Mouse (Mus musculus) liver, embryonic 15.5 days (tissue): ENCODE results near the gene E130114P18Rik. TPM values are rescaled to one million over a fixed set of nuclear protein-coding genes. Genes with fewer than 3 reads are reported as not detected.
A peak's percentile ranks its signal among the peaks of the same experiment; 100 is the strongest.

Experiments used
- ATAC-seq: fragments of 200-750 bp; cut with Nextera tagmentation; 2 replicates; pipeline ENCODE4 v1.8.0; 2017; ENCODE audit warnings: moderate number of reproducible peaks, mild to moderate bottlenecking, moderate library complexity; ENCODE audit not compliant: insufficient read depth
- H3K27ac ChIP-seq: fragments of 300-500 bp; sonication (generic); replicated peaks from 2 replicates; pipeline ENCODE4 v1.5.1; 2015; ENCODE audit warnings: mild to moderate bottlenecking, inconsistent platforms
- H3K27me3 ChIP-seq: fragments of 300-500 bp; sonication (generic); 2 replicates; pipeline ENCODE4 v1.6.1; 2015; ENCODE audit warnings: mild to moderate bottlenecking, inconsistent platforms
- H3K36me3 ChIP-seq: fragments of 300-500 bp; sonication (generic); replicated peaks from 2 replicates; pipeline ENCODE4 v1.6.1; 2015; ENCODE audit warnings: moderate library complexity, mild to moderate bottlenecking, inconsistent platforms
- H3K4me1 ChIP-seq: fragments of 300-500 bp; sonication (generic); replicated peaks from 2 replicates; pipeline ENCODE4 v1.6.1; 2015; ENCODE audit warnings: inconsistent platforms
- H3K4me2 ChIP-seq: fragments of 300-500 bp; sonication (generic); 2 replicates; pipeline ENCODE4 v1.6.1; 2015; ENCODE audit warnings: moderate library complexity, mild to moderate bottlenecking, inconsistent platforms
- H3K4me3 ChIP-seq: fragments of 300-500 bp; sonication (generic); replicated peaks from 2 replicates; pipeline ENCODE4 v1.5.1; 2015; ENCODE audit warnings: mild to moderate bottlenecking, inconsistent platforms
- H3K9ac ChIP-seq: fragments of 300-500 bp; sonication (generic); 2 replicates; pipeline ENCODE4 v1.6.1; 2015; ENCODE audit warnings: moderate library complexity, mild to moderate bottlenecking, inconsistent platforms
- H3K9me3 ChIP-seq: fragments of 300-500 bp; sonication (generic); replicated peaks from 2 replicates; pipeline ENCODE4 v1.6.1; 2016; ENCODE audit warnings: inconsistent platforms
- WGBS: fragments of 180-500 bp; shearing (Covaris S2); methylation state at CpG from one replicate; pipeline ENCODE4 v1.1.7; 2015; ENCODE audit warnings: mixed read lengths; ENCODE audit not compliant: insufficient replicate concordance; 5-methylcytosine and 5-hydroxymethylcytosine counted together
- polyA plus RNA-seq: library from polyadenylated mRNA; unstranded; fragments of >200 nt; fragmentation: Nextera tagmentation; extraction: Ambion mirVana; gene quantifications from 2 replicates; pipeline ENCODE4 v1.2.1, GENCODE M21; 2015

The E130114P18Rik gene
- polyA plus RNA-seq, 1 experiment from 2014 or later, result 0.10 TPM

DNA sequence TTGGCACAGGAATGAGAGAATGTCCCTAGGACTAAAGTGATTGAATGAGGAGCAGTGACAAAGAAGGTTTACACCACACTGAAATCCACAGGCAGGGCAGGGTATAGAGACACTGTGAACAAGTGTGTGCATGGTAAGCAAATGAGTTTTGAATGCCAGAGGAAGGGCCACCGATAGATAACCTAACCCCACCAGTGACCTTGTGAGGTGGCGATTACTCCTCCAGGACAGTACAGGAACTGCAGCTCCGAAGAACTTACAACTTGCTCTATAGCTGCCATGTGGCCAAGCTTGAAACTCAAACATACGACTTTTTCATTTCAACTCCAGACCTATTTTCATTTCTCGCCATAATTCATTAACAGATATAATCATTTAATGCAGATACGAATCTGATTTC lies 114.0 kb downstream of the E130114P18Rik start:
- Histone ChIP-seq H3K9ac (no peak overlapping the region), H3K27me3 (no peaks in the 10 kb centered on the region), H3K36me3 (no peaks in the 10 kb centered on the region), H3K4me1 (no peaks in the 10 kb centered on the region), H3K9me3 (no peaks in the 10 kb centered on the region), H3K4me3 (no peak overlapping the region), H3K27ac (no peak overlapping the region), H3K4me2 (no peak overlapping the region)
- WGBS, result 61% methylated on average over 6 of the region's 6 CpGs
- ATAC-seq, result no peak

DNA sequence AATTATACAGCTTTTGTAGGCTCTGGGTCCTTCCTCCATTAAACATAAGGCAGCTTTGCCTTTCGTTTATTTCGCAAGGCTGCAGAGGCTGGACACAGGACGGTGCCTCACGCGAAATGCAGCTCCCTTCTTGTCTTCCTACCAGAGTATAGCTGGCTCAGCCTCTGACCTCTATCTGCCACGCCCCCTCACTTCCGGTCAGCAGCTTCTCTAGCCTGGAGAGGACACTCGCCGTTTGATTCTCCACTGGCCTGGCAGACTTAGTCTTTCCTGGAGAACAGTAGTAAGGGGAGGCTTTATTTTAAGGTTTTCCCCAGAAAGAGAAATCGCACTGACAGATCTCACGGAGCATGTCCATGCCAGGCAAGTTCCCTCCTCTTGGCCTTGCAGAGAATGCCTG lies 115.0 kb downstream of the E130114P18Rik start:
- H3K27ac ChIP-seq, result no peak overlapping the region
- no peaks in the 10 kb centered on the region for H3K27me3 ChIP-seq
- no peaks in the 10 kb centered on the region for H3K4me1 ChIP-seq
- no peak overlapping the region for H3K9ac ChIP-seq
- no peaks in the 10 kb centered on the region for H3K36me3 ChIP-seq
- H3K4me2 ChIP-seq, result no peak overlapping the region
- H3K9me3 ChIP-seq, result no peaks in the 10 kb centered on the region
- no peak overlapping the region for H3K4me3 ChIP-seq
- 50% methylated on average over 11 of the region's 11 CpGs for WGBS
- ATAC-seq, result no peak

DNA sequence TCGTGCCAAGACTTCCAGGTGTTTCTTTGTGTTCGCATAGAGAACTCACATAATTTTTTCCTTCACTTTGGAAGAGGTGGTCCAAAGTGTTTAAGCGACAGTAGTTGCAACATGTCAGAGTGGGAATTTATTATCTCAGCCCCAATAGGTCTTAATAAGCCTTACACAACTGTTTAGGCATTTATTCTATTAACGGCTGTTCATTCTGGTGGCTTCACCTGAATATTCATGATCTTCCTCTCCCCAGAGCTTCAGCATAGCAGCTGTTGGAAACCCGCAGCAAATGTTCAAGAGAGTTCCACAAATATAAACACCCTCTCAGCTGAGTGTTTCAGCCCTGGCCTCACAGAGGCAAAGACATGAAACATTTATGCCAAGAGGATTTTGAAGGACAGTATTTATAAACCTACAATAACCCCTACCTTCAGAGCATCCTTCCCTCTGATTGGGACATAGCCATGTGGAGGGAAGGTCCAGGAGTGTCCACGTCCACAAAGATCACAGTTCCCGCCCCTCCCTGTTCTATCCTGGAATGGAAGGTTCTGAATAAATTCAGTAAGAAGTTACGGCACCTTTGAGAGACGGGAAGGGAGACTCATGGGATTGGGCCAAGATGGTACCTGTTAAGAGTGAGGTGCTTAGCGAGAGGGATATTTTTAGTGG lies 116.1 kb downstream of the E130114P18Rik start:
- no peaks in the 10 kb centered on the region for H3K36me3 ChIP-seq
- no peak overlapping the region for H3K4me2 ChIP-seq
- no peaks in the 10 kb centered on the region for H3K9me3 ChIP-seq
- ATAC-seq, result no peak
- H3K27me3 ChIP-seq, result no peaks in the 10 kb centered on the region
- no peaks in the 10 kb centered on the region for H3K4me1 ChIP-seq
- no peak overlapping the region for H3K27ac ChIP-seq
- 70% methylated on average over 10 of the region's 10 CpGs for WGBS
- H3K4me3 ChIP-seq, result no peak overlapping the region
- H3K9ac ChIP-seq, result no peak overlapping the region

DNA sequence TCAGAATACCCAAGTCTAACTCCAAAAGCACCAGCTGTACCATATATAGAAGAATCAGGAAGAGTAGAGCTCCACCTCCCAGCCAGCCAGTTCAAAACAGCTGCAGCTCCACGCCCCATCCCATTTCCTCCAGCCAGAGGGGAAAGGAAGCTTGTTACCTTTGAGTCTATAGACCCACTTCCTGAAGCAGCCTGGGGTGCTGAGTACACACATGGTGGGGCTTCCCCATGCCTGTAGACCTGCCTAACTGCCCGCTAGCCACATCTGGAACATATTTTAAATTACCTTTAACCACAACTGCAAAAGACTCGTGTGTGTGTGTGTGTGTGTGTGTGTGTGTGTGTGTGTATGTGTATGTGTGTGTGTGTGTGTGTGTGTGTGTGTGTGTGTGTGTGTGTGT lies 120.3 kb downstream of the E130114P18Rik start:
- no peak overlapping the region for H3K9ac ChIP-seq
- no peak overlapping the region for H3K4me2 ChIP-seq
- no peaks in the 10 kb centered on the region for H3K9me3 ChIP-seq
- WGBS, result 24% methylated on average over 3 of the region's 3 CpGs
- no peak overlapping the region for H3K27ac ChIP-seq
- H3K27me3 ChIP-seq, result no peaks in the 10 kb centered on the region
- no peaks in the 10 kb centered on the region for H3K36me3 ChIP-seq
- ATAC-seq, result no peak
- H3K4me1 ChIP-seq, result no peaks in the 10 kb centered on the region
- H3K4me3 ChIP-seq, result no peak overlapping the region

DNA sequence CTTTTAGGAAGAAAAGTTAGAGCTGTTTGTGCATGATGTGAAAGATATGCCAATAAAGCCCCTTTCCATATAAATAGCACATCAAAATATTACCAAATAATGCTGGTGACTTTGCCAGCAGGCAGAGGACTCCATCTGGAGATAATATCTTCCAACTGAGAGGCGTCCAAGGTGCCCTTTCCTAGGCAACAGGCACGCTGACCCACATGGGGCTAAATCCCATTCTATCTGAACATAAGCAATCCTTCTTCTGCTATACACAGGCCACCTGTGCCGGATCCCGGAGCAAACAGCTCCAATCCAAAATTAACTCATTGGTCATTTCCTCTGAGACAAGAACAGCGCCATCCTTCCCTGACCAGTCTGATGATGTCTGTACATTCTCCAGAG lies 128.3 kb downstream of the E130114P18Rik start:
- H3K4me2 ChIP-seq, result no peak overlapping the region
- no peak overlapping the region for H3K27ac ChIP-seq
- H3K36me3 ChIP-seq, result no peaks in the 10 kb centered on the region
- 63% methylated on average over 5 of the region's 5 CpGs for WGBS
- no peaks in the 10 kb centered on the region for H3K4me1 ChIP-seq
- no peak overlapping the region for H3K4me3 ChIP-seq
- no peaks in the 10 kb centered on the region for H3K9me3 ChIP-seq
- H3K27me3 ChIP-seq, result no peaks in the 10 kb centered on the region
- H3K9ac ChIP-seq, result no peak overlapping the region
- ATAC-seq, result no peak

DNA sequence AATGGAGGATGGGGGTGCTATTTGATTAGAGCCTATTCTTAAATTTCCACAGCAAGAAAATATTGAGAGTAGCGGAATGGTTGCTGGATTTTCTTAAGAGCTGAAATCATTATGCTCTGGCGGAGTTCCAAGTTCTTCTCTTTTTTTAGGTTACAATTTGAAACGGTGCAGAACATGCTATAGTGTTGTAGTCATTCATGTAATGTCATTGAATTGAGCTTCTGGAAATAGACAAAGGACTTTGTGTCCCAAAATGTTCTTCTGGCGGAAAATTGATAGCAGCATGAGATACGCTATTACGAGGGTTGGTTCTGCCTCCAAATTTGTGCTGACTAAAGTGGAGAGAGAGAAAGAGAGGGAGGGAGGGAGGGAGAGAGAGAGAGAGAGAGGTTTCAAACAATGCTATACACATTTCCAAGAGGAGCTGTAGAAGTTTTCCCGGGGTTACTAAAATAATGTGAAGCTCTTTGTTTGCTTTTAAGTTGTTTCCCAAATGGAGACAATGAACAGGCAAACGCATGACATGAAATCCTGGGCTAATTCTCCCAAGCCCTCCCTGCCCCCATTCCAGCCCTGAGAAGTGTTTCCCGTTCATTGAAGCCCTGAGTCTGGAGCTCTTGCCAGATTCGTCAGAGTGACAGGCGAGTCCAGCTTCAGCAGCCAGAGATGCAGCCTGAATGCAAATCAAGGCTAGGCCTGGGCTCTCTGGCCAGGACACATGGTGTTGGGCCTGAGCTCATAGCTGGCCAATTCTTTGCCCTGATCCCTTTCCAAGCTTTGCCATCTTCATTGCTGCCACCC lies 128.9 kb downstream of the E130114P18Rik start:
- no peaks in the 10 kb centered on the region for H3K9me3 ChIP-seq
- no peak overlapping the region for H3K4me2 ChIP-seq
- no peaks in the 10 kb centered on the region for H3K36me3 ChIP-seq
- H3K27ac ChIP-seq, result no peak overlapping the region
- no peak for ATAC-seq
- no peak overlapping the region for H3K4me3 ChIP-seq
- H3K4me1 ChIP-seq, result no peaks in the 10 kb centered on the region
- 49% methylated on average over 11 of the region's 11 CpGs for WGBS
- H3K9ac ChIP-seq, result no peak overlapping the region
- H3K27me3 ChIP-seq, result no peaks in the 10 kb centered on the region

DNA sequence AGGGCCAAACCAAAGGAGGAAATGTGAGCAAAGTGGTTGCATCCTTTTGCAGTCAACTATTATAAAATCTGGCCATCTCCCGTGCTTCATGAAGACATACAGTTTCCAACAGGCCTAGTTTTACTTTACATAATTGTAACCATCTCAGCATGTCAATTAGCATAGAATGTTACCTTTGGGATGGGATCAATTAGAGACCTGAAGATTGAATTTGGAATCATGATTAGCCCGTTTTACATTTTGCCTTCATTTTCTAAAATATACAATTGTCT lies 129.5 kb downstream of the E130114P18Rik start:
- Histone ChIP-seq H3K4me3 (no peak overlapping the region), H3K36me3 (no peaks in the 10 kb centered on the region), H3K4me1 (no peaks in the 10 kb centered on the region), H3K27ac (no peak overlapping the region), H3K9me3 (no peaks in the 10 kb centered on the region), H3K9ac (no peak overlapping the region), H3K4me2 (no peak overlapping the region), H3K27me3 (no peaks in the 10 kb centered on the region)
- no peak for ATAC-seq
- WGBS, result 42% methylated on average over 2 of the region's 2 CpGs

DNA sequence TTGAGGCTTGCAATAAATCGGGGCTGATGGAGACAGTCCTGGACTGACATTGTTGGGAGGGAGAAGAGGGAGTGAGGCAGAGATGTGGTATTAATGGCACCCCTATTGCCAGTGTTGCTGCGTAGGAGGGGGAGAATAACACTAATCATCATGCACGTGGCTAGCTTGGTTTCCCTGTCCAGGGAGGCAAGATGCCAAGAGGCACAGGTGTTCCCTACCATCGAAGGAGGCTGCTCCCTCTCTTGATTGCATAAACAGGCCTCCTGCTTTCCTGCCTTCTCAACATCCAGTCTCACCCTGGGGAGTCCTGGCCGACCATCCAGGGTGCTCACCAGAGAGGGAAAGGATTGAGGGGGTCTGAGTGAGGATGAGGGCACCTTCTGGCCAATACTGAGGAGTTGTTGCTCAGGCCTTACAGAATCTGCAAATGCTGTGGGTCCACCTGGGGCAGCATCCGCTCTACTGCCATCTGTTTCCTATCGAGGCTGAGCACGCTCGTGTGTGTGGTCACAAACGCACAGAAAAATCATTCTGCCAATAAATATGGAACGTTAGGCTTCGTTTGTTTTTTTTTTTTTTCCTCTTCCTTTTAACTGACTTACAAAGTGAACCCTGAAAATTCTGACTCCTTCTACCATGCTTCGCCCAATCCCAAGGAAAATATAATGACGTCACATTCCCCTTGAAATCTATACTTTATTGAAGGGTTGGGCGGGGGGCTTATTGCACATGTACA lies 130.0 kb downstream of the E130114P18Rik start:
- Histone ChIP-seq H3K27ac (no peak overlapping the region), H3K9ac (no peak overlapping the region), H3K4me3 (no peak overlapping the region), H3K27me3 (no peaks in the 10 kb centered on the region), H3K36me3 (no peaks in the 10 kb centered on the region), H3K4me2 (no peak overlapping the region), H3K4me1 (no peaks in the 10 kb centered on the region), H3K9me3 (no peaks in the 10 kb centered on the region)
- 47% methylated on average over 15 of the region's 15 CpGs for WGBS
- no peak for ATAC-seq

DNA sequence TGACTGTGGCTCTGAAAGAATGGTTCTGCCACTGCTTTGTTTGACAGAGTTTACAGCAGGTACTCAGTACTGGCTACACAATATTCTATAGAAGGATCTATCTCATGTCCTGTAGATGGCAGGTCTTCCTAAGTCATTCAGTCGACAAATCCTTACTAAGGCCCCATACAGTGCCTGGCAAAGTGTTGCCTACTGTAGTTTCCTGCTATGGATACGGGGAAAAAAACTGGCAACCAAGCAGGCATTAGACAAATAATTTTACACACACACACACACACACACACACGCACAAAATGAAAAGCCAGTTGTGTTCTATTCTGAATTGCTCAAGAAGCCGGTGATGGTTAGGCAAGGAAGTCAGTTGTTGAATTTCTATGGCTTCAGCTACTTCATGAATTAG lies 130.6 kb downstream of the E130114P18Rik start:
- H3K27me3 ChIP-seq, result no peaks in the 10 kb centered on the region
- WGBS, result 69% methylated on average over 4 of the region's 4 CpGs
- H3K4me3 ChIP-seq, result no peak overlapping the region
- H3K9me3 ChIP-seq, result no peaks in the 10 kb centered on the region
- no peak for ATAC-seq
- no peak overlapping the region for H3K9ac ChIP-seq
- H3K27ac ChIP-seq, result no peak overlapping the region
- no peaks in the 10 kb centered on the region for H3K4me1 ChIP-seq
- H3K4me2 ChIP-seq, result no peak overlapping the region
- no peaks in the 10 kb centered on the region for H3K36me3 ChIP-seq

DNA sequence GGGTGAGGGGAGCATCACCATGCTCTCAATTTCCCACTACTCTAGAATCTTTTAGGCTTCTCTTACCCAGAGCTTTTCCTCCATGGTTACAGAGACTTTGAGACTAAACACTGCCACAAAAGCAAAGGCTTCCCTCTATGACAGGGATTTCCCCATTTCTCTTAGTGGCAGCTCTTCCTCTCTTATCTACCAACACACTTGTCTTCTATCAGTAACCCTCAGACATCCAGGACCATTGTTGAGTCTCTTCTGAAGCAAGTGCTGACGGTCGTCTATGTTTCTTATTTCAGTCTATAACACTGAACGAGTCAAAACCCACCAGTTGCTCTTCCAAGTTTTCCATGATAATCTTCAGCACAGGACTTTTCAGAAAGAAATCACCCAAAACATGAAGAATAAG lies 137.5 kb downstream of the E130114P18Rik start:
- Histone ChIP-seq H3K36me3 (no peaks in the 10 kb centered on the region), H3K4me2 (no peak overlapping the region), H3K9me3 (no peaks in the 10 kb centered on the region), H3K4me3 (no peak overlapping the region), H3K27me3 (no peaks in the 10 kb centered on the region), H3K27ac (no peak overlapping the region), H3K4me1 (no peaks in the 10 kb centered on the region; the same call in 1 of the 2 replicates), H3K9ac (no peak overlapping the region)
- ATAC-seq, result no peak
- WGBS, result 21% methylated on average over 3 of the region's 3 CpGs

DNA sequence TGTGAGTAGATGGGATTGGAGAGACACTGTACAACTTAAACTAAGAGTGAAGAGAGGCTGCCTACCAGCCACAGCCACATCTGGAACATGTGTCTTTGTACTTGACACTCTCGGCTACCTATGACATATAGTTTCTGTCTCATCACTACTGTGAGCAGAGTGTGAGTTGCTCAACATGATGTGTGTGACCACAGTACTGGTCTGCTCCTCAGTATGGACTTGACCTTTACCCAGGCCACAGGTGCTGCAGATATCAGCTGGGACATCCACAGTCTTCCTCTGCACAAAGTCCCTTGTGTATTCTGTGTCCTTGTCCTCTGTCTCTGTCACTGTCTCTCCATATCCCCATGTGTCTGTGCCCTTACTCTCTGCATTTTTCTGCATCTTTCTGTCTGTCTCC lies 141.3 kb downstream of the E130114P18Rik start:
- H3K4me2 ChIP-seq, result no peak overlapping the region
- no peaks in the 10 kb centered on the region for H3K9me3 ChIP-seq
- WGBS, result 64% methylated on average over 1 of the region's 1 CpGs
- H3K36me3 ChIP-seq, result no peaks in the 10 kb centered on the region
- H3K4me3 ChIP-seq, result no peak overlapping the region
- ATAC-seq, result peak; percentile 72
- no peaks in the 10 kb centered on the region; the same call in 1 of the 2 replicates for H3K4me1 ChIP-seq
- H3K9ac ChIP-seq, result no peak overlapping the region
- H3K27ac ChIP-seq, result no peak overlapping the region
- no peaks in the 10 kb centered on the region for H3K27me3 ChIP-seq
